Mouse (Mus musculus) lung, embryonic 14.5 days (tissue): ENCODE measurements around the gene Ms4a15. TPM values are rescaled to one million over a fixed set of nuclear protein-coding genes. Genes with fewer than 3 reads are reported as not detected.
A peak's percentile ranks its signal among the peaks of the same experiment; 100 is the strongest.

Experiments used
- ATAC-seq: fragments of 200-750 bp; cut with Nextera tagmentation; 2 replicates; pipeline ENCODE4 v1.8.0; 2017; ENCODE audit warnings: mild to moderate bottlenecking, moderate TSS enrichment, moderate library complexity; ENCODE audit not compliant: insufficient read depth
- DNase-seq: peaks from one replicate; pipeline ENCODE4 v3.0.0-alpha.2; 2015
- H3K27ac ChIP-seq: fragments of 300-500 bp; sonication (generic); 2 replicates; pipeline ENCODE4 v1.5.1; 2014; ENCODE audit warnings: low read depth, mild to moderate bottlenecking, moderate library complexity
- H3K27me3 ChIP-seq: fragments of 300-500 bp; sonication (generic); 2 replicates; pipeline ENCODE4 v1.6.1; 2014; ENCODE audit warnings: low read length, control low read depth; ENCODE audit not compliant: insufficient read depth
- H3K36me3 ChIP-seq: fragments of 300-500 bp; sonication (generic); 2 replicates; pipeline ENCODE4 v1.6.1; 2014; ENCODE audit warnings: control low read depth; ENCODE audit not compliant: insufficient read depth
- H3K4me1 ChIP-seq: fragments of 300-500 bp; sonication (generic); 2 replicates; pipeline ENCODE4 v1.6.1; 2014; ENCODE audit warnings: antibody characterized with exemption, control low read depth; ENCODE audit not compliant: insufficient read depth
- H3K4me2 ChIP-seq: fragments of 300-500 bp; sonication (generic); 2 replicates; pipeline ENCODE4 v1.6.1; 2014; ENCODE audit warnings: mild to moderate bottlenecking
- H3K4me3 ChIP-seq: fragments of 300-500 bp; sonication (generic); 2 replicates; pipeline ENCODE4 v1.5.1; 2014; ENCODE audit warnings: low read depth, low read length
- H3K9ac ChIP-seq: fragments of 300-500 bp; sonication (generic); 2 replicates; pipeline ENCODE4 v1.6.1; 2014
- H3K9me3 ChIP-seq: fragments of 300-500 bp; sonication (generic); 2 replicates; pipeline ENCODE4 v1.6.1; 2016; ENCODE audit warnings: low read depth, low read length, control low read depth
- CTCF ChIP-seq: IDR thresholded peaks from 2 replicates; pipeline ENCODE4 v1.5.1; 2016; ENCODE audit warnings: antibody characterized with exemption, low read depth
- WGBS: fragments of 180-500 bp; shearing (Covaris S2); extraction: QIAGEN DNeasy Blood & Tissue Kit; methylation state at CpG from one replicate; pipeline ENCODE4 v1.1.7; 2014; 5-methylcytosine and 5-hydroxymethylcytosine counted together
- polyA plus RNA-seq: library from polyadenylated mRNA; unstranded; fragments of >200 nt; fragmentation: Nextera tagmentation; extraction: Ambion mirVana; gene quantifications from 2 replicates; pipeline ENCODE4 v1.2.1, GENCODE M21; 2014

The Ms4a15 gene
- polyA plus RNA-seq, 1 experiment from 2014 or later: not detected

DNA sequence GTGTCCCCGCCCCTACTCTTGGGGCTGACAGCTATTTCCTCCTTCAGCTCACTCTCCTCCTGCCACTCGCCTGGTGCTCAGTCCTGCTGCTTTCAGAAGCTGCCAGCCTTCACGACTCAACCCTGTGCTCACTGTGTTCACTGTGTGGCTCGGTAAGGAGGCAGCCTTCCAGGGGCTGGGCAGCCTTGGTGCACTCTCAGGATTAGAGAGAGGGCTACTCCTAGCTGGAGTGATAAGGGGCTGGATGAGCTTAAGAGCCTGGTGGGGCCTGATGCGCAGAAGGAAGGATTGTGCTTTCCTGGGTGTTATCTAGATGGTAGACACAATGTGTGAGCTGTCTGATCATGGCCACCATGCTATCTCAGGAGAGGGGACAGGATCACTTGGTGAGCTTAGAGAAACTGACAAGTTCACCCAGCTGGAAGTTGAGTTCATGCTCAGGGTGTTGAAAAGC lies 55.9 kb downstream of the Ms4a15 start, which contains the start of gene Ptgdr2:
TSS of gene Ptgdr2 (plus strand) at position 51 of the 454 bp plus-strand sequence.
- WGBS: 23% methylated on average over 5 of the region's 5 CpGs
- Histone ChIP-seq H3K4me1 (peaks cover 10% of the 10 kb centered on the region), H3K27me3 (no peaks in the 10 kb centered on the region), H3K4me2 (no peak within 1 kb of the TSS), H3K36me3 (peaks cover 7% of the 10 kb centered on the region), H3K9me3 (no peaks in the 10 kb centered on the region), H3K27ac (no peak within 1 kb of the TSS), H3K9ac (no peak within 1 kb of the TSS), H3K4me3 (no peak within 1 kb of the TSS)
- DNase-seq (no peak), ATAC-seq (no peak)
- TF ChIP-seq CTCF: no peak

DNA sequence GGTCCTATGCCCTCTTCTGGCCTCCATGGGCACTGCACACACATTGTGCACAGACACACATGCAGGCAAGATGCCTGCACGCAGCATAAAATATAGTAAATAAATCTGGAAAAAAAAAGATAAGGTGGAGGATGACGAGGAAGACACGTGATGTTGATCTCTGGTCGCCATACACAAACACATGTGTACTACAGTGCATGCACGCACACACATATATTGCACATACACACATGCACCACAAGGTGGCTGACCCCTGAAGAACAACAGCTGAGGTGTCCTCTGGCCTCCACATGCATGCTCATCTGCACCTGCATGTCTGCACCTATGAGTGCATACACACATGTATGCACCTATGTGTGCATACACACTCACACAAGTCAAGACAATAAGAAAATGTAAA lies 57.0 kb downstream of the Ms4a15 start:
- Histone ChIP-seq H3K9me3 (no peaks in the 10 kb centered on the region), H3K4me1 (peaks cover 6% of the 10 kb centered on the region), H3K4me3 (no peak overlapping the region), H3K27ac (no peak overlapping the region), H3K4me2 (no peak overlapping the region), H3K27me3 (no peaks in the 10 kb centered on the region), H3K9ac (no peak overlapping the region), H3K36me3 (no peaks in the 10 kb centered on the region)
- no peak for DNase-seq
- WGBS: 87% methylated on average over 5 of the region's 5 CpGs
- TF ChIP-seq CTCF: peak; percentile 19; the same call in 1 of the 2 replicates
- ATAC-seq: no peak

DNA sequence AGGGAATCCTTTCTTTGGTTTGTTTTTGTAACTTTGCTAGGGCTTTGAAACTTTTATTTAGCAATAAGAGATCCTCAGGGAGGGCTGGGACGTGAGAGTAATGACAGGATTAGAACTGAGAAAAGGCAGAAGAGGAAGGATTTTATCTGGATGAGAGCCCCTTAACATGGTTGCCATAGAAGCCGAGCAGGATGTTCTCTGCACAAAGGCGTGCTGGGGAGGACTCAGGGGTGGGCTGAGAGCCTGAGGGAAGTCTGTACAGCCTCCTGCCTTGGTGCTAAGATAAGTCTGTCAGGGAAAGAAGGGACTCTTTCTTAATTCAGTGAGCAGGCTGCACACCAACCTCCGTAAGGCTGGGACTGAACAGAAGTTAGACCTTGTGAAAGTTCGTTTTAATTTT lies 58.0 kb downstream of the Ms4a15 start:
- no peaks in the 10 kb centered on the region for H3K9me3 ChIP-seq
- TF ChIP-seq CTCF: no peak
- WGBS: 43% methylated on average over 5 of the region's 5 CpGs
- H3K4me3 ChIP-seq: no peak overlapping the region
- H3K9ac ChIP-seq: no peak overlapping the region
- no peaks in the 10 kb centered on the region for H3K4me1 ChIP-seq
- H3K36me3 ChIP-seq: no peaks in the 10 kb centered on the region
- H3K27me3 ChIP-seq: no peaks in the 10 kb centered on the region
- no peak overlapping the region for H3K4me2 ChIP-seq
- no peak overlapping the region for H3K27ac ChIP-seq
- ATAC-seq (no peak), DNase-seq (no peak)

DNA sequence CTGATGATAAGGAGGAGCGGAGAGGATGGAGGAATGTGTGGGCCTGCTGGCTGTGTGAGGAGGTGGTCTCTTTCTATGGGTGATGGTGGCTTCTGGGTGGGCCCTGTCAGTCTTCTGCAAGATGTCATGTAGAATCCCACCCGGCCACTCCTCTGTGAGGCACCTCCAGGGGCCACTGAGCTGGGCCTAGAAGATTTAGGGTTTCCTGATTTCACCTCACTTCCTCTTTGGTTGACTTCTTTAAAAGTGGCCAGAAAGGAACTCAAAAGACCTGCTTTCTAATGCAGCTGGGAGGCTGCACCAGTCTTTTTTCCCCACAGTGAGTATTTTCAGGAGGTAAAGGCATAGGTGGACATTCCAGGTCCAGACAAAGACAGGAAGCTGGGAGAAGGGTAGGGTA lies 62.4 kb downstream of the Ms4a15 start:
- Histone ChIP-seq H3K9me3 (no peaks in the 10 kb centered on the region), H3K36me3 (no peaks in the 10 kb centered on the region), H3K9ac (no peak overlapping the region), H3K4me3 (no peak overlapping the region), H3K4me2 (no peak overlapping the region), H3K27ac (no peak overlapping the region), H3K4me1 (no peaks in the 10 kb centered on the region), H3K27me3 (no peaks in the 10 kb centered on the region)
- DNase-seq: no peak
- TF ChIP-seq CTCF: no peak
- WGBS: 64% methylated on average over 2 of the region's 2 CpGs
- ATAC-seq: no peak

Other genes with a start within 250 kb of the Ms4a15 start
- 0.17 TPM in 1 of 2 replicates, not detected in the other for gene Cd6, start 163.2 kb downstream of the Ms4a15 start, polyA plus RNA-seq
- 0.41 and 0.46 TPM in 2 replicates for gene Slc15a3, start 153.5 kb downstream of the Ms4a15 start, polyA plus RNA-seq
- 68.7 and 80.2 TPM in 2 replicates for gene Tmem132a, start 123.3 kb downstream of the Ms4a15 start, polyA plus RNA-seq
- gene Tmem109, start 111.2 kb downstream of the Ms4a15 start, polyA plus RNA-seq: 120 and 122 TPM in 2 replicates
- 40.7 TPM in 2 replicates for gene Prpf19, start 98.0 kb downstream of the Ms4a15 start, polyA plus RNA-seq
- gene Zp1, start 72.6 kb downstream of the Ms4a15 start, polyA plus RNA-seq: not detected in 2 replicates
- gene Ptgdr2, start 56.1 kb downstream of the Ms4a15 start, polyA plus RNA-seq: not detected in 2 replicates
- gene Ccdc86, start 44.0 kb downstream of the Ms4a15 start, polyA plus RNA-seq: 28.5 and 32.7 TPM in 2 replicates
- gene Ms4a10, start 18.6 kb downstream of the Ms4a15 start, polyA plus RNA-seq: not detected in 2 replicates
- gene Ms4a18, start 24.8 kb upstream of the Ms4a15 start, polyA plus RNA-seq: not detected in 2 replicates
- 0.18 TPM in 1 of 2 replicates, not detected in the other for gene Ms4a8a, start 87.9 kb upstream of the Ms4a15 start, polyA plus RNA-seq
- not detected in 2 replicates for gene 1700017D01Rik, start 137.6 kb upstream of the Ms4a15 start, polyA plus RNA-seq
- not detected in 2 replicates for gene 1700025F22Rik, start 172.1 kb upstream of the Ms4a15 start, polyA plus RNA-seq
- not detected in 2 replicates for gene Ms4a13, start 203.5 kb upstream of the Ms4a15 start, polyA plus RNA-seq
- not detected in 2 replicates for gene Ms4a12, start 239.2 kb upstream of the Ms4a15 start, polyA plus RNA-seq